ENCODE assay signal across 11 mouse cellular contexts in genomic region chr14:118710945-118711344, GRCm38 (mm10).
"Had no signal": no experiment of that assay in that cellular context is flagged by ENCODE, and none has a peak within 500 bp of the region (broad histone marks: within the 10 kb centered on the region; RNA-seq: fewer than 3 reads in every experiment).

No protein-coding gene starts in this region.

- H3K9ac ChIP-seq: liver, embryonic 13.5 days; liver, postnatal 0 days; lung, embryonic 15.5 days; midbrain, embryonic 13.5 days; stomach, embryonic 15.5 days had no signal

- H3K27me3 ChIP-seq: stomach, embryonic 15.5 days had no signal

- DNase-seq: left cerebral cortex, postnatal 4 days; liver, embryonic 13.5 days; liver, postnatal 0 days; lung, postnatal 14 days; right cerebral cortex, postnatal 14 days; thymus, postnatal 4 days had no signal

- H3K27ac ChIP-seq: layer of hippocampus, adult 2 months; liver, embryonic 13.5 days; lung, embryonic 15.5 days; macrophage; midbrain, embryonic 13.5 days; stomach, embryonic 15.5 days had no signal

- H3K9me3 ChIP-seq: liver, embryonic 13.5 days; lung, embryonic 15.5 days; midbrain, embryonic 13.5 days; stomach, embryonic 15.5 days had no signal

- H3K36me3 ChIP-seq: liver, embryonic 13.5 days; lung, embryonic 15.5 days; midbrain, embryonic 13.5 days; stomach, embryonic 15.5 days had no signal

- H3K4me3 ChIP-seq: layer of hippocampus, adult 2 months; liver, embryonic 13.5 days; lung, embryonic 15.5 days; midbrain, embryonic 13.5 days; stomach, embryonic 15.5 days had no signal
